Mouse (Mus musculus) brain, embryonic 18.5 days (tissue): Measurements from ENCODE around the gene Eci3.
"Not testable (repeated sequence)": the region's sequence is repeated elsewhere in the genome, so short reads cannot be mapped to it uniquely, and the experiment has no call there.

Source experiments
- DNase-seq: peaks from one replicate; pipeline ENCODE4 v3.0.0-alpha.2; 2012; ENCODE audit warnings: low read depth, low spot score

The Eci3 gene

DNA sequence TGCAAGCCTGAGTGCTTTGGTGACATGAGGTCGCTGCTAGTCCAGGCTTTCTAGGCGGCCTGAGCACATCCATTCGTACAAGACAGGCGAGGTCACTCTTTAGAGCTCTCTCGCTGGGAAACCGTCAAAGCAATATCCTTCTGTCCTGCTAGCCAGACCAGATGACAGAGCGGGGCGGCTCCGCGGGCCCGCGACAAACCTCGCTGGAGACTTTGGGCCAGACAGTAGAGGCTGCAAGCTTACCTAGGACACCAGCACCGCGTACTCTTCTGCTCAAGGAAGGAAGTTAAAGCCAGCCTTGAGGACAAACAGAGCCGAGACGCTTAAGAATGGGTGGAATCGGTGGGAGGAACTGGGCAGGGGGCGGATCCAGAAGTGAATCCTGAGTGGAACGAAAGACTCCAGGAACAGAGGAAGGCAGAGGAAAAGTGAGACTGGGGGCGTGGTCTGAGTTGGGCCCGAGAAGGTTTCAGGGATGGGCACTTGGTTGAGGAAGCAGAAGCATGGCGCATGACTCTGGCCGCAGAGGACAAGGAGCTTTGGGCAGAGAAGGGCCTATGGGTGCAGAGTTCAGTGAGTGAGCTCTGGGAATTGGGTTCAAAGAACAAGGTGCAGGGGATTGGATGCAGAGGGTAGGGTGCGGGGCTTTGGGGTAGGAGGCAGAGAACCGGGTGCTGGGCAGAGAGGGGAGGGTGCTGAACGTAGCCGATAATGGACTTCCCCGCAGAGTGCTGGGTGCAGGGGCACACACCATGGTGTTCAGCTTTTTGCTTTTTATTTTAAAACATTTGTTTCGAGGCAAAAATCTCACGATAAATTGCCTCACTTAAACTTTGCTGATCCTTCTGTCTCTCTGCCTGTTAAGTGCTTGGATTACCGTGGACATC, at the start of gene Eci3:
Eci3 (minus strand) TSS at position 300 of the 887 bp plus-strand sequence.
- DNase-seq, result no peak

DNA sequence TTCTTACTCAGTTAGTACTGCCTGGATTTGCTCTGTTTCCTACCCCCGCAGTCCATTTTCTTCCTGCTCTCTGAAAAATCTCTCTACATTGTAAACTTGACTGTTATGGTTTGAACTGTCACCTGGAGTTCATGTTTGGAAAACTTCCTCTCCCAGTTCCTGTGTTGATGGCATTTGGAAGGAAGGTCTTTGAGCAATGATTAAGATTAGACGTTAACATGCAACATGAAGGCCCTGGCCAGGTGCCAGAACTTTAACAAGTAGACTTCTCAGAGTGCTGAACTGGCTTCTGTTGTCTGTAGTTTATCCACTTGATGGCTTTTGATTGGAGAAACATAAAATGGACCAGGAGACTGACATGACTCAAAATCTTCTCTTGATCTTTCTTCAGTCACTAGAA, 32.3 kb upstream of the Eci3 start:
- no peak for DNase-seq

DNA sequence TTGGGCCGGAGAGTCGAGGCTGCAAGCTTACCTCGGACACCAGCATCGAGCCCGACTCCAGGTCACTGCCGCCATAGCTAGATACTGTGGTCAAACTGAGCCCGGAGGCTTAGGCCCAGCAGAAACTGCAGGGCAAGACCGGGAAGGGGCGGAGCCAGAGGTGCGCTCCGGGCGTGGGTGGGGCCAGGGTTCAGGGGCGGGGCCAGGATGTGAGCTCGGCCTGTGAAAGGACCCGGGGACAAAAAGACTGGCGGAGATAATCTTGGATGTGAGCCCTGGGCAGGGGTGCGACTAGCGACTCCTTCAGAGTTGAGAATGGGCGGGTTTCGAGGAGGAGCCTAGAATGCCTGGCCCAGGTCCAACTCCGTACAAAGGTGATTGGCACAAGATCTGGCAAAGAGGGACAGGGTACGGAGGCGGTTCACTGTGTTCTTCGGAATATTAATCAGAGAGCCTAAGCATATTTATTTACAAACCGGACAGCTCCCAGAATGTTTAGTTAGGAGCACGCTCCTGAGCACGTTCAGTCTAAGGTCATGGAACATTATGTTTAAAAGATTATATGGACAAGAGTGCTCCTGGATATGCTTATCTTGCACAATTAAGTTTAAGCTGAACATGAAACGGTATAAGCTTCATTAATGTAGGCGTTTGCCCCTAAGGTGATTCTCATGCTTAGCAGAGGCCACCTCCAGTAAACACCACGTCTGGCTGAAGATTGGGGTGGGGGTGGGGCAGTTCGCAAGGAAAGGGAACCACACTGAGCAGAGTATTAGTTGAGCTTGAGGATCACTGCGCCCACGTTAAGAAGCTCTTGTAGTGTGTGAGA, 30.6 kb upstream of the Eci3 start:
- DNase-seq, result peak; percentile 82

DNA sequence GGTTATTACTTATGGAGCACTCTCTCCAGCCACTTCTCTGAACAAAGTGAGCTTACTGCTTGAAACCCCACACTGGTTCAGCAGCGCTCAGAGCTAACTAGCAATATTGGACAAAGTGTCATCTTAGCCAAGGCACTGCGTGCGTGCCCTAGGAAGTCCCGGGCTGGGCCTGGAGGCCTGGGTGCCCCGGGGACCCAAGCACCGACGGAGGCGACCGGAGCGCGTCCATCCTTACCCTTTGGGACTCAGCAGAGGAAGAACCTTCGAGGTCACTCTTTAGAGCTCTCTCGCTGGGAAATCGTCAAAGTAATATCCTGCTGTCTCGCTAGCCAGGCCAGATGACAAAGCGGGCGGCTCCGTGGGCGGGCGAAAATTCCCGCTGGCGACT, 30.0 kb upstream of the Eci3 start:
- DNase-seq, result peak; percentile 10

GRCm38 (mm10) chr13:34993085-34993484, 29.5 kb upstream of the Eci3 start:
- DNase-seq, result no peak

DNA sequence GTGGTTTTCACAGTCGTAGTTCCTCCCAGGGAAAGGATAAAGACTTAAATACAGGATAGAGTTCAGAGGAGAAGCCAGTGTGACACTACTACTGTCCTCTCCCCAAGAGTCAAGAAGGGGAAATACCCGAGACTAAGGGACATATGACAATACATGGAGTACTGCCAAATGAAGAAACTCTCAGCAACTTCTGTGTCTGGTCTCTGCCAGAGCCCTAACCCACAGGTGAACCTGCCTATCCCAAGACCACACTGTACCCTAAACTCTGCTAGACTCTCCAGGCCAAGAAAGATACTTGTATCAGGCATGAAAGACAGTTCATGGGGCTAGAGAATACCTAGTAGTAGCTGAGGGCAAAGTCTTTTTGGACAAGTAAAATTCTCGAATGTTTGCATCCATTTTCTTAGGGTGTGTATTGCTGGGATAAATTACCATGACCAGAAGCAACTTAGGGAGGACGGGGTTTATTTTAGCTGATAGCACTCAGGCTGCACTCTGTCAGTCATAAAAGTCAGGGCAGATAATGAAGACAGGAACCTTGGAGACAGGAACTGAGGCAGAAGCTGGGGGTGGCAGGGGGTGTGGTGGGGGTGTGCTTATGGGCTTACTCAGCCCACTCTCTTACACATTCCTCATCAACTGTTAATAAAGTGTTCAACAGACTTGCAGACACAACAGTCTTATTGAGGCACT, 28.1 kb upstream of the Eci3 start:
- no peak for DNase-seq

- not testable (repeated sequence) for DNase-seq
Observed at GRCm38 (mm10) chr13:34983479-34983878, 19.9 kb upstream of the Eci3 start.

- not testable (repeated sequence) for DNase-seq
Observed at GRCm38 (mm10) chr13:34978635-34979034, 15.0 kb upstream of the Eci3 start.

DNA sequence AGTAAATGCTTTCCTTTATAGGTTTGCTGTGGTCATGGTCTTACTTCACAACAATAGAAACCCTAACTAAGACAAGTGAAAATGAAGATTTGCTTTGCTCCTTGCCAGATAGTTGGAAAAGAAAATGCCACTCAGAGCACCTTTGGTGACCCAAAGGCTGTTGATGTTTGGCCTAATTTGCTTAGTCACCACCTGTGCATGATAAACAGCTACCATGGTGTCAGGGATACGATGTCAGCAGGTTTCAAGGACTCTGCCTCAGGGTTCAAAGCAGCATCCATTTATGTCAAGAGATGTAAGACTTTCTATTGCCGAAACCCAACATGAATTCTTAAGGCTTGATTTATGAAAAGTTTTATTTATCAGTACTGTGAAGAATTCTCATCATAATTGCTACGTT, 13.8 kb upstream of the Eci3 start:
- no peak for DNase-seq

DNA sequence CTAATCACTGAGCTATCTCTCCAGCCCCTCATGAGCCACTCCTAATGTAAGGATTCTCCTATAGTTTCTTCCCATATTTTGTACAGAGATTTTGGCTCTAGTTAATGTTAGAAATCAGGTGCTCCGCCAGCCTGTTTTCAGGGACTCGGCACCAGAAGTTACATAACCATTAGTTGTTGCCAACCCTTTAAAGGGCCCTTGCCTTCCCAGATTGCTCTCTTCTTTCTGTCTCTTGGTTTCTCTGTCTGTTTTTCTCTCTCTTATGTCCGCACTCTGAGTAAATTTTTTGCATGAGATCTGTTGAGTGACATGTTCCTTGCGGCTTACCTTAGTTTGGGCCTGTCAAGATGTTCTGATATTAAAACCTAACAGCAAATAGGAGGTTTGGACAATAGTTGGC, 12.5 kb upstream of the Eci3 start:
- no peak for DNase-seq

DNA sequence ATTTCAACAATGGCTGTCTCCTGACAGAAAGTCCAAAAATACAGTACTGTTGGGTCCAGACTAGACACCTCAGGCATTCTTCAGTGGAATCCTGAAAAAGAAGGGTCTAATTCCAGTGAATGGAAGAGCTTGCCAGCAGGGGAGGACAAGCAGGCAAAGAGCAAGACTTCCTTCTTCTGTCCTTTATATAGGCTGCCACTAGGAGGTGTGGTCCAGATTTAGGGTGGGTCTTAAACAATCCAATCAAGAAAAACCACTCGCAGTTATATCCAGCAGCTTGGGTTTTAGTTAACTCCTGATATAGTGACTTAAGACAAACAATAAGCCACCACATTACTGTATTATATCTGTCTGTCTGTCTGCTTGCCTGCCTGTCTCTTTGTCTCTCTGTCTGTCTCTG, 10.2 kb upstream of the Eci3 start:
- DNase-seq, result no peak

DNA sequence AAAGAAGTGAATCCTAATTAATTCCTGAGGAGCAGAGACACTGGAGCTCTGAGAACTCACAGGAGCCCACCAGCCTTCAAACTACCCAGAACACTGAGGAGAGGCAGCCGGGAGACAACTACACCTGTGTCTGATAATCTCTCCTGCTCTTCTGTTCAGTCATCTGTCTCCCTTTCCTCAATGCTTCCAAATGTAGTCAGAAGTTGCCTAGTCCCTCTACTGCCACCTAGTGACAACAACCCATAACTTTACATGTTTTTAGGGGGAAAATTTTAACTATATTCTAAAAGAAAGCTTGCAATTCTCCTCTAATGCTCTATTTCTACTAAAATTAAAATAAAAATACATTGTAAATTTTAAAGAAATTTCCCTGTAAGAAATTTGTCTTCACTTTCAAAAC, 9.5 kb upstream of the Eci3 start:
- DNase-seq, result no peak

DNA sequence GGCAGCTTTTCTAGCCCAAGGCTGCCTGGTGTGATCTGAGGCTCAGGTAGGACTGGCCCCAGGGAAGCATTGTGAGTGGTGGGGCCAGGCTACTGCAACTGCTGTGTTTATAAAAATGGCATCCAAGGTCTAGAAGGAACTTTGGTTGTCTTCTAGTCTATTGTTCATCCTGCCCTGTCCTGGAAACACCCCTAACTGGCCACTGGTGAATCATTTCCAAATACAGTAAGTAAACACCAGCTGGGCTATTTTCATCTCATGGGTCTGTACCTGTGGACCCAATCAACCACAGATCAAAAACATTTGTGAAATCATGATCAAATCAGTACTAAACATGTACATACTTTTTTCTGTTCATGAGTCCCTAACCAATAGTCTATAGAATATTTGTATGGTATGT, 8.8 kb upstream of the Eci3 start:
- DNase-seq, result not testable (repeated sequence)

DNA sequence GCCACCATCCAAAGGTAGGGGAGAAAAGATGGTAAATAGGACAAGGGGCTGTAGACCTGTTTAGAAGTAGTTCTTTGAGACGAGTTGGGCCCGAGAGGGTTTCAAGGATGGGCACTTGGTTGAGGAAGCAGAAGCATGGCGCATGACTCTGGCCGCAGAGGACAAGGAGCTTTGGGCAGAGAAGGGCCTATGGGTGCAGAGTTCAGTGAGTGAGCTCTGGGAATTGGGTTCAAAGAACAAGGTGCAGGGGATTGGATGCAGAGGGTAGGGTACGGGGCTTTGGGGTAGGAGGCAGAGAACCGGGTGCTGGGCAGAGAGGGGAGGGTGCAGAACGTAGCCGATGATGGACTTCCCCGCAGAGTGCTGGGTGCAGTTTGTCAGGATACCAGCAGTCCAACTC, 2.0 kb upstream of the Eci3 start:
- DNase-seq, result not testable (repeated sequence)

- DNase-seq, result no peak
Observed at GRCm38 (mm10) chr13:34964866-34965265, 1.3 kb upstream of the Eci3 start.

- DNase-seq, result no peak
Observed at GRCm38 (mm10) chr13:34964419-34964818, 809 bp upstream of the Eci3 start.

DNA sequence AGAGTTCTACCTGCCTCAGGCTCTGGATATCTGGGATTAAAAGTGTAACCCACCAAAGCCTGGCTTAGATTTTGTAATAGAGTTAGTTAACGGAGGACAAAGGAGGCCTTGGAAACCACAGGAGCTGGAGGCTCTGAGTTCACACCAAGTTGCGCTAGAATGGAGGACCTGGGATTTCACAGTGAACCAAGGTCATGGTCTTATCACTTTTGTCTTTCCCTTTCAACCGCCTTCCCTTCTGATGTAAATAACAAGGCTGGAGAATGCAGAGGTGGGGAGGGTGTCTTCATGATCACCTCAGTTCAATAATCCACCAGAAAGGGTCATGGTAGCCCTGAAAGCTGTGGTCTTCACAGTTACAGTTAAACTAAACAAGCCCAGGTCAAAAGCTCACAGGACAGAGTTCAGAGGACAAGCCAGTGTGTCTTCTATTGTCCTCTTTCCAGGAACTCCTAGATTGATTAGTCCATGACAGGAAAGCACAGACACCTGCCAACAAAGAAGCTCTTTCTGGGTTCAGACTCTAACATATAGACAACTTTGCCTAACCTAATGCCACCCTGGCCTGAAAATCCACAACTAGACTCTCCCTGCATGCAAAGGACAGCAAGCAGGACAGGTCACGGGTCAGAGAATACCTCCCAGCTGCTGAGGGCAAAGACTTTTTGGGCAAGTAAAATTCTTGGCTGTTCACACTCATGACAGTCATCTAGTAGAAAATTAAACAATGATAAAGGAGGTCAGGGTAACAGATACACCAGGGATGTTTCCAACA, 2.4 kb downstream of the Eci3 start:
- DNase-seq, result no peak

DNA sequence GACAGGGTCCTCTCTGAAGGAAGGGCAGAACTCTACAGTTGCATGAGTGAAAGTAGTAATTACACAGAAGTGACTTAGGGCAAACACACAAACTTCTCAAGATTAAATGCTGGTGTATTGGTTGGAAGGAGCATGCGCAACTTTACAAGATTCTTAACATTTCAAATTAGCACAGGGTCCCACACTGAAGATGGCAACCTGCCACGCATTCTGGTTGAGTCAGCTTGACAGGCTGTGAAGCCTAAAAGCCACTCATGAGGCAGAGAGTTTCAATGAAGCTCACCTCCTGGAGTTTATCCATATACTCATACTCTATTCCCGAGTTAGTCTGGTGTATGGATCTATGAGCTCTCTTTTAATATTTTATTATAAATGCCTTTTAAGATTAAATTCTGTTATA, 5.5 kb downstream of the Eci3 start:
- DNase-seq, result not testable (repeated sequence)

- DNase-seq, result no peak
Observed at GRCm38 (mm10) chr13:34956901-34957300, 6.7 kb downstream of the Eci3 start.

DNA sequence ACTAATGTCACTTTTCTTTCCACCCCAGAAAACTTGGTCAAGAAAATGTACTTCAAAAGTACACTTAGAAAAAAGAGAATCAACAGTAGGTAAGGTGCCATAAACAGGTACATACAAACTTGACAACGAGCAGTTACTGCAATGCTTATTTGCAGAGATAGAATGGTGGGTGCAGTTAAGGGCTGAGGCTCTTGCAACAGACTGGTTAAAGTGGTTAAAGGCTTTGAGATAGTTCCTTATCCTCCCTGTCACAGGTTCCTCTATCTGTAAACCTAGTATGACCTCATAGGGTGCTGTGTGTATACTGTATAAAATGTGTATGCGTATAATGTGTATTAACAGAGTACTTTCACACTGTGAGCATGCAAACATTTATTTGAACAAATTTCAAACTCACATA, 12.2 kb downstream of the Eci3 start:
- DNase-seq, result not testable (repeated sequence)

- DNase-seq, result no peak
Observed at GRCm38 (mm10) chr13:34942370-34942769, 21.2 kb downstream of the Eci3 start.
